Mouse (Mus musculus) heart, embryonic 12.5 days (tissue): ENCODE measurements around the gene Flt3l. TPM values are rescaled to one million over a fixed set of nuclear protein-coding genes. Genes with fewer than 3 reads are reported as not detected.
A peak's percentile ranks its signal among the peaks of the same experiment; 100 is the strongest.
"Not testable (repeated sequence)": the region's sequence is repeated elsewhere in the genome, so short reads cannot be mapped to it uniquely, and the experiment has no call there.

Experiments
- ATAC-seq: fragments of 200-750 bp; cut with Nextera tagmentation; 2 replicates; pipeline ENCODE4 v1.8.0; 2017; ENCODE audit warnings: moderate TSS enrichment, moderate library complexity; ENCODE audit not compliant: insufficient number of reproducible peaks, low FRiP score
- H3K27ac ChIP-seq: fragments of 300-500 bp; sonication (generic); 2 replicates; pipeline ENCODE4 v1.5.1; 2016; ENCODE audit warnings: mild to moderate bottlenecking, moderate library complexity; ENCODE audit not compliant: poor library complexity, severe bottlenecking
- H3K27me3 ChIP-seq: fragments of 300-500 bp; sonication (generic); replicated peaks from 2 replicates; pipeline ENCODE4 v1.6.1; 2016; ENCODE audit warnings: mild to moderate bottlenecking, moderate library complexity
- H3K36me3 ChIP-seq: fragments of 300-500 bp; sonication (generic); 2 replicates; pipeline ENCODE4 v1.6.1; 2016; ENCODE audit warnings: mild to moderate bottlenecking, moderate library complexity
- H3K4me1 ChIP-seq: fragments of 300-500 bp; sonication (generic); replicated peaks from 2 replicates; pipeline ENCODE4 v1.6.1; 2016; ENCODE audit warnings: mild to moderate bottlenecking
- H3K4me2 ChIP-seq: fragments of 300-500 bp; sonication (generic); 2 replicates; pipeline ENCODE4 v1.6.1; 2016; ENCODE audit warnings: mild to moderate bottlenecking, moderate library complexity
- H3K4me3 ChIP-seq: fragments of 300-500 bp; sonication (generic); 2 replicates; pipeline ENCODE4 v1.5.1; 2016; ENCODE audit warnings: mild to moderate bottlenecking
- H3K9ac ChIP-seq: fragments of 300-500 bp; sonication (generic); 2 replicates; pipeline ENCODE4 v1.6.1; 2016; ENCODE audit warnings: mild to moderate bottlenecking, moderate library complexity
- H3K9me3 ChIP-seq: fragments of 300-500 bp; sonication (generic); replicated peaks from 2 replicates; pipeline ENCODE4 v1.6.1; 2016; ENCODE audit warnings: mild to moderate bottlenecking, moderate library complexity
- WGBS: fragments of 180-500 bp; shearing (Covaris S2); methylation state at CpG from one replicate; pipeline ENCODE4 v1.1.7; 2016; 5-methylcytosine and 5-hydroxymethylcytosine counted together
- polyA plus RNA-seq: library from polyadenylated mRNA; unstranded; fragments of >200 nt; fragmentation: Nextera tagmentation; extraction: Ambion mirVana; gene quantifications from 2 replicates; pipeline ENCODE4 v1.2.1, GENCODE M21; 2016

The Flt3l gene
- polyA plus RNA-seq, 1 experiment from 2014 or later, result 1.1 TPM

DNA sequence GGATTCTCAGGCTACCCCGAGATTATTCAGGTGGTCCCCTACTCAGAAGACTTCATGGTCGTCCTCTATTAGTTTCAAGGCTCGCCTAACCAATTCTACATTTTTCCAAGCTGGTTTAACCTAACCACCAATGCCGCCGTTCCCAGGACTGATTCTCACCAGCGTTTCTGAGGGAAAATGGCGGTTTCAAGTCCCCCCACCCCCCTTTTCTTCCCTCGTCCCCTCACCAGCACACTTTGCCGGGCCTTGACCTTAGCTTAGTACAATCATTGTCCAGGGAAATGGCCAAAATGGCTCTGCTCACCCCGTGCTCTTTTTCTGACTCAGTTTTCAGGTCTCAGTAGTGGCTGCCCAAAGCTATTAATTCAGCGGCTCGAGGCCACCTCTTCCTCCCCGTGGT, 39.2 kb upstream of the Flt3l start:
- H3K4me1 ChIP-seq, result peaks cover 16% of the 10 kb centered on the region
- WGBS, result 2% methylated on average over 13 of the region's 13 CpGs
- no peak overlapping the region for H3K4me2 ChIP-seq
- H3K9ac ChIP-seq, result no peak overlapping the region
- peaks cover 27% of the 10 kb centered on the region for H3K9me3 ChIP-seq
- no peak overlapping the region for H3K27ac ChIP-seq
- ATAC-seq, result no peak
- H3K27me3 ChIP-seq, result peaks cover 97% of the 10 kb centered on the region
- H3K36me3 ChIP-seq, result no peaks in the 10 kb centered on the region
- H3K4me3 ChIP-seq, result no peak overlapping the region

- Histone ChIP-seq H3K4me3 (peak overlapping the region; percentile 7; the same call in 1 of the 2 replicates), H3K27me3 (peaks cover 94% of the 10 kb centered on the region), H3K27ac (no peak overlapping the region), H3K4me2 (peak overlapping the region; percentile 35), H3K36me3 (peaks cover 3% of the 10 kb centered on the region; the same call in 1 of the 2 replicates), H3K9ac (no peak overlapping the region; the same call in 1 of the 2 replicates), H3K9me3 (peaks cover 33% of the 10 kb centered on the region), H3K4me1 (peaks cover 16% of the 10 kb centered on the region)
- no peak for ATAC-seq
- WGBS, result 5% methylated on average over 29 of the region's 29 CpGs
Observed at GRCm38 (mm10) chr7:45174567-45175280, 38.5 kb upstream of the Flt3l start.

GRCm38 (mm10) chr7:45173772-45174171, 37.5 kb upstream of the Flt3l start:
- not testable (repeated sequence) for ATAC-seq, H3K4me3 ChIP-seq, H3K27ac ChIP-seq, H3K4me2 ChIP-seq, H3K9ac ChIP-seq
- H3K36me3 ChIP-seq, result peaks cover 12% of the 10 kb centered on the region; the same call in 1 of the 2 replicates
- peaks cover 94% of the 10 kb centered on the region for H3K27me3 ChIP-seq
- peaks cover 16% of the 10 kb centered on the region for H3K4me1 ChIP-seq
- WGBS, result 53% methylated on average over 1 of the region's 1 CpGs
- peaks cover 43% of the 10 kb centered on the region for H3K9me3 ChIP-seq

DNA sequence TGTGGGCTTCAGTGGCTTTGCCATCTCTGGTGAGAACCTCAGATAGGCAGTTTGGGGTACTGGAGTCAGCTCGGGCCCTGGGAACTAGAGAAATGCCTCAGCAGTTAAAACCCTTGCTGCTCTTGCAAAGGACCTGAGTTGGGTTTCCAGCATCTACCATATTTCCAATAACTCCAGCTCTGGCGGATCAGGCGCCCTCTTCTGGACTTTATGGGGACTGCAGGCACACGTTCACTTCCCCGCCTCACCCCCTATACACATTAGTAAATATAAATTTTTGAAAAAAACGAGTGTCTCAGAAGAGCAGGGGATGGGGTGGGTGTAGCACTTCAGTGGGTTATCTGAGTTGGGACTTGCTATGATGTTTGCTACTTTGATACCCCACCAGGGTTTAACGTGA, 36.7 kb upstream of the Flt3l start:
- ATAC-seq, result no peak

DNA sequence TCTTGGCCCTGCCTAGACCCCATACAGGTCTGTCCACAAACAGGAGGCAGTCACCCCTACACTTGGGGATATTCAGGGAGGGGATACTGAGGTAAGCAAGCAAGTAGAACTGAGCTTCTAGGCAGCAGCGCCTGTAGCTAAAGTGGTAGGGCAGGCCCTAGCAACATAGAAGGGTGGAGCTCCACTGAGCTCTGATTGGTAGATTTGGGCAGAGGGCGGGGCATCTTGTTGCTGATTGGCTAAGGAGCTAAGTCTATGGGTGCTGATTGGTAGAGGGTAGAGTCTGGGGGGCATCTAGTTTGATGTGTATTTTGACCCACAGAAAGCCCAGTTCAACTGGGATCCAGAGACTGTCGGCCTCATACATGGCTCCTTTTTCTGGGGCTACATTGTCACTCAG, 33.3 kb upstream of the Flt3l start:
- Histone ChIP-seq H3K36me3 (peaks cover 12% of the 10 kb centered on the region; the same call in 1 of the 2 replicates), H3K27ac (no peak overlapping the region), H3K4me1 (peaks cover 6% of the 10 kb centered on the region; the same call in 1 of the 2 replicates), H3K4me3 (no peak overlapping the region), H3K27me3 (peaks cover 94% of the 10 kb centered on the region), H3K4me2 (no peak overlapping the region), H3K9ac (no peak overlapping the region), H3K9me3 (peaks cover 49% of the 10 kb centered on the region)
- 85% methylated on average over 3 of the region's 3 CpGs for WGBS
- no peak for ATAC-seq

More for the DNA sequence above, 36.7 kb upstream of the Flt3l start:
- Histone ChIP-seq H3K4me3 (no peak overlapping the region), H3K4me2 (no peak overlapping the region), H3K9ac (no peak overlapping the region), H3K9me3 (peaks cover 49% of the 10 kb centered on the region), H3K4me1 (peaks cover 16% of the 10 kb centered on the region), H3K36me3 (peaks cover 12% of the 10 kb centered on the region; the same call in 1 of the 2 replicates), H3K27ac (no peak overlapping the region), H3K27me3 (peaks cover 94% of the 10 kb centered on the region)
- WGBS, result 56% methylated on average over 7 of the region's 7 CpGs

DNA sequence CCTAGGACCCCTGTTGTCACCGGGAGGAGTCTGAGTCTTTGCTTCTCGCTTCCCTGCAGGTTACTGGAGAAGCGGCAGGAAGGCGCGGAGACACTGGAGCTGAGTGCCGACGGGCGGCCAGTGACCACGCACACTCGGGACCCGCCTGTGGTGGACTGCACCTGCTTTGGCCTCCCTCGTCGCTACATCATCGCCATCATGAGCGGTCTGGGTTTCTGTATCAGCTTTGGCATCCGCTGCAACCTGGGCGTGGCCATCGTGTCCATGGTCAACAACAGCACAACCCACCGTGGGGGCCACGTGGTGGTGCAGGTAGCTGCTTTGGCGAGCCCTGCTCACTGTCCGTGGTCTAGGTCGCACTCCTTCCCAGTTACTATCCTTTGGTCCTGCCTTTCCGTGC, 32.4 kb upstream of the Flt3l start:
- Histone ChIP-seq H3K4me1 (peaks cover 15% of the 10 kb centered on the region), H3K27me3 (peaks cover 95% of the 10 kb centered on the region), H3K4me2 (no peak overlapping the region), H3K27ac (no peak overlapping the region), H3K4me3 (peak overlapping the region; percentile 10; the same call in 1 of the 2 replicates), H3K9me3 (peaks cover 49% of the 10 kb centered on the region), H3K36me3 (peaks cover 12% of the 10 kb centered on the region; the same call in 1 of the 2 replicates), H3K9ac (no peak overlapping the region)
- ATAC-seq, result no peak
- 6% methylated on average over 24 of the region's 24 CpGs for WGBS

DNA sequence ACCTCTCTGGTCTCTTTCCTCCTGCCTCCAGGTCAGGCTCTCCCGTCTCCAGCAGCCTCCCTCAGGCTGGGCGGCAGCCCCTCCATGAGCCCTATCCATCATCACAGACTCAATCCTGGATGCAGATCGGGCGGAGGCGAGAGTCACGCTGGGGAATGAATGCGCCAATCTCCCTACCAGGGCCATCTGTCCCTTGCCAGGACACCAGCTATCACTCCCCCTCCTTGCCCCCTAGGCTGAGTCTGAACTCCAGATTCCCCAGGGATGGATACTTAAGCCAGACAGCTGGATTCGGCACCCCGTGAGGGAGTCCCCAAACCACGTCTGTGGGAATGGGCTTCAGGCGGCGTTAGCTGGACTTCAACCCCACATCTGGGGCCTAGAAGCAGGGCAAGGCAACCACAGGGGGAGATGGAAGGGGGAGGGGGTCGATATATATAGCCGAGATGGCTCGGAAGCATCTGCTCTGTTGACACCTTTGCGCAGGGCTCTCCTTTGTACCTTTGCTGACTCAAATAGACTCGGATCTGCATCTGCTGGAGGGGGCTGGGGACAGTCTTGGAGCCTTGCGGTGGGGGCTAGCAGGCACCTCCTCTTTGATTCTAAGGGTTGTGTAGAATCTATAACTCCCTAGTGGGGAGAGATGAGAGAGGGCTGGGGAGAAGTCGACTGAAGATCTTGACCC, 31.7 kb upstream of the Flt3l start:
- H3K36me3 ChIP-seq, result peaks cover 12% of the 10 kb centered on the region; the same call in 1 of the 2 replicates
- no peak overlapping the region for H3K27ac ChIP-seq
- no peak for ATAC-seq
- peaks cover 97% of the 10 kb centered on the region for H3K27me3 ChIP-seq
- peaks cover 47% of the 10 kb centered on the region for H3K9me3 ChIP-seq
- peaks cover 16% of the 10 kb centered on the region for H3K4me1 ChIP-seq
- H3K9ac ChIP-seq, result no peak overlapping the region
- WGBS, result 5% methylated on average over 19 of the region's 19 CpGs
- H3K4me3 ChIP-seq, result no peak overlapping the region
- no peak overlapping the region for H3K4me2 ChIP-seq

- WGBS, result 30% methylated on average over 9 of the region's 10 CpGs
- peaks cover 12% of the 10 kb centered on the region; the same call in 1 of the 2 replicates for H3K36me3 ChIP-seq
- ATAC-seq, result no peak
- peaks cover 92% of the 10 kb centered on the region for H3K27me3 ChIP-seq
- peaks cover 38% of the 10 kb centered on the region for H3K9me3 ChIP-seq
- H3K4me1 ChIP-seq, result peaks cover 22% of the 10 kb centered on the region
- H3K9ac ChIP-seq, result no peak overlapping the region
- H3K27ac ChIP-seq, result no peak overlapping the region
- no peak overlapping the region for H3K4me3 ChIP-seq
- no peak overlapping the region for H3K4me2 ChIP-seq
Observed at GRCm38 (mm10) chr7:45166950-45167401, 30.7 kb upstream of the Flt3l start.

DNA sequence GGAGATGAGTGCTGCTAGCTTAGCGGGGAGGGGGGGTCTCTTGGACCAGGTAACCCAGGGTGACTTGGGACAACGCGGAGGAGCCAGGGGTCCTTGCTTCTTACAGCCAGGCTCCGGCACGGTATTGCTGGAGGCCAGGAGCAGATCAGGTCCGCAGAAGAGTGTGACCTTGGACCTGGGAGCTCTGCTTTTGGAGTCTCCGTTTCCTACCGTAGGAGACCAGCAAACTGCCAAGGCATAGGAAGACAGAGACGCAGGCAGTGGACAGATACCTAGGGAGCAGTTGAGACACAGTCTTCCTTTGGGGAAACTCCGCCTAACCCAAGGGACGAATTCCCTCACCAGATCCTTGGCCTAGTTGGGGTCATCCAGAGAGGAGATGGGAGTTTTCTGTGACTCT, 29.5 kb upstream of the Flt3l start:
- peaks cover 16% of the 10 kb centered on the region for H3K36me3 ChIP-seq
- no peak overlapping the region for H3K9ac ChIP-seq
- peaks cover 25% of the 10 kb centered on the region for H3K4me1 ChIP-seq
- H3K9me3 ChIP-seq, result peaks cover 25% of the 10 kb centered on the region
- H3K4me3 ChIP-seq, result no peak overlapping the region
- no peak overlapping the region for H3K27ac ChIP-seq
- no peak overlapping the region for H3K4me2 ChIP-seq
- H3K27me3 ChIP-seq, result peaks cover 81% of the 10 kb centered on the region
- no peak for ATAC-seq
- 48% methylated on average over 11 of the region's 11 CpGs for WGBS

- no peak overlapping the region for H3K9ac ChIP-seq
- no peak overlapping the region for H3K27ac ChIP-seq
- H3K9me3 ChIP-seq, result peaks cover 17% of the 10 kb centered on the region
- H3K36me3 ChIP-seq, result peaks cover 23% of the 10 kb centered on the region
- H3K4me3 ChIP-seq, result no peak overlapping the region
- 53% methylated on average over 5 of the region's 5 CpGs for WGBS
- H3K4me2 ChIP-seq, result no peak overlapping the region; the same call in 1 of the 2 replicates
- H3K27me3 ChIP-seq, result peaks cover 74% of the 10 kb centered on the region
- no peak for ATAC-seq
- H3K4me1 ChIP-seq, result peaks cover 25% of the 10 kb centered on the region
Observed at GRCm38 (mm10) chr7:45164833-45165232, 28.6 kb upstream of the Flt3l start.
